Mouse (Mus musculus): ENCODE results near the gene Slc25a48. TPM values are rescaled to one million over a fixed set of nuclear protein-coding genes. Genes with fewer than 3 reads are reported as not detected.

Slc25a48 gene
- polyA plus RNA-seq, 1 experiment from 2014 or later: not detected

- Histone ChIP-seq H3K27me3 (no peaks in the 10 kb centered on the region), H3K4me3 (no peak overlapping the region), H3K36me3 (no peaks in the 10 kb centered on the region), H3K4me1 (replicated peaks) (peaks cover 13% of the 10 kb centered on the region), H3K27ac (replicated peaks) (no peak overlapping the region), H3K9me3 (no peaks in the 10 kb centered on the region), H3K4me2 (no peak overlapping the region), H3K9ac (no peak overlapping the region)
- no peak for ATAC-seq (ENCODE audit: low read depth)
- 94% methylated on average over 4 of the region's 4 CpGs for WGBS
Observed at GRCm38 (mm10) chr13:56461460-56461859, 23.3 kb downstream of the Slc25a48 start.

- Histone ChIP-seq H3K9ac (no peak overlapping the region), H3K9me3 (no peaks in the 10 kb centered on the region), H3K4me2 (no peak overlapping the region), H3K4me1 (replicated peaks) (peaks cover 6% of the 10 kb centered on the region), H3K27me3 (no peaks in the 10 kb centered on the region), H3K4me3 (no peak overlapping the region), H3K27ac (replicated peaks) (no peak overlapping the region), H3K36me3 (no peaks in the 10 kb centered on the region)
- WGBS: 85% methylated on average over 4 of the region's 4 CpGs
- no peak for ATAC-seq (ENCODE audit: low read depth)
Observed at GRCm38 (mm10) chr13:56462791-56463190, 24.6 kb downstream of the Slc25a48 start.

GRCm38 (mm10) chr13:56463261-56463660 lies 25.1 kb downstream of the Slc25a48 start:
- no peaks in the 10 kb centered on the region for H3K27me3 ChIP-seq
- ATAC-seq (ENCODE audit: low read depth): no peak
- no peak overlapping the region for H3K4me3 ChIP-seq
- no peak overlapping the region for H3K9ac ChIP-seq
- no peak overlapping the region for H3K27ac ChIP-seq (replicated peaks)
- no peaks in the 10 kb centered on the region for H3K9me3 ChIP-seq
- H3K4me1 ChIP-seq (replicated peaks): peaks cover 2% of the 10 kb centered on the region; the same call in 1 of the 2 replicates
- 82% methylated on average over 7 of the region's 7 CpGs for WGBS
- no peak overlapping the region for H3K4me2 ChIP-seq
- no peaks in the 10 kb centered on the region for H3K36me3 ChIP-seq

GRCm38 (mm10) chr13:56463750-56464149 lies 25.6 kb downstream of the Slc25a48 start:
- no peaks in the 10 kb centered on the region for H3K4me1 ChIP-seq (replicated peaks)
- H3K27ac ChIP-seq (replicated peaks): no peak overlapping the region
- H3K9me3 ChIP-seq: no peaks in the 10 kb centered on the region
- H3K27me3 ChIP-seq: no peaks in the 10 kb centered on the region
- no peak overlapping the region for H3K4me3 ChIP-seq
- H3K9ac ChIP-seq: no peak overlapping the region
- no peak for ATAC-seq (ENCODE audit: low read depth)
- 71% methylated on average over 6 of the region's 6 CpGs for WGBS
- H3K36me3 ChIP-seq: no peaks in the 10 kb centered on the region
- H3K4me2 ChIP-seq: no peak overlapping the region

DNA sequence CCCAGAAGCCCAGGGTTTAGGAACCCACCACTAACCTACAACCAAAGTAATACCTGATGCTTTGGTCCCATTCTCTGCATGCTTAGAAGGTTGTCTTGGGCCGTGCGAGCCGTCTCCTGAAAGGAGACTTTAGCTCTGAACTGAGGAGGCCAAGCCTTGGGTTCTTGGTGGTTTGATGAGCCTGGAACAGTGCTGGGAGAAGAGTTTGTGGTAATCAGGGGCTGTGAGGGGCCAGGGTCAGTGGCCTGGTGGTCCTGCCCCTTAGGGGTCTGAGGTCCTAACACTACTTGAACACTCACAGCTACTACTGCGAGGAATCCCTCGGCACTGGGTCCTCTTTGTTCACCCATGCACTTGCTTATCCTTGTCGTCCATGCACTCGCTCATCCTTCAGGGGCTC lies 29.6 kb downstream of the Slc25a48 start:
- no peak overlapping the region for H3K27ac ChIP-seq (replicated peaks)
- H3K4me1 ChIP-seq (replicated peaks): 0 out of 2 replicates have a peak, but pooled peaks cover 7% of the 10 kb centered on the region
- no peak overlapping the region for H3K9ac ChIP-seq
- H3K4me2 ChIP-seq: no peak overlapping the region
- H3K36me3 ChIP-seq: no peaks in the 10 kb centered on the region
- no peak overlapping the region for H3K4me3 ChIP-seq
- H3K27me3 ChIP-seq: no peaks in the 10 kb centered on the region; the same call in 1 of the 2 replicates
- ATAC-seq (ENCODE audit: low read depth): no peak
- 95% methylated on average over 7 of the region's 7 CpGs for WGBS
- no peaks in the 10 kb centered on the region for H3K9me3 ChIP-seq

DNA sequence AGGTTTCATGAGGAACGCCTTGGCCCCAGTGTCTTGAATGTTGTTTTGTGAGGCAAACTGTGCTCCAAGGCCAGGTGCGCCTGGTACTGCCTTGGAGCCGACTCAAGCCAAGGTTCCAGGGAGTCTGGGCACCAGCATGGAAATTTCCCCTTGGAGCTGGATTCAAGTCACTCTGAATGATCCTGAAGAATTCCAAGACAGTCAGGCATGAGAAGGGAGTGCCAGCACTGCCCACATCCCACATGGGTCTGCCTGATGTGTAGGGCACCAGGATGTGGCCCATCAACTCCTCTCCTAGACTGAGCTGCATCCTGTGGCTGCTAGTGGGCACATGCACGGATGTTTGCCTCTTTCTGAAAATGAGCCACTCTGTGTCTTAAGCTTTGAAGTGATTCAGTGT lies 30.4 kb downstream of the Slc25a48 start:
- no peaks in the 10 kb centered on the region; the same call in 1 of the 2 replicates for H3K27me3 ChIP-seq
- H3K4me3 ChIP-seq: no peak overlapping the region
- WGBS: 93% methylated on average over 4 of the region's 4 CpGs
- 0 out of 2 replicates have a peak, but pooled peaks cover 7% of the 10 kb centered on the region for H3K4me1 ChIP-seq (replicated peaks)
- H3K4me2 ChIP-seq: no peak overlapping the region
- no peak for ATAC-seq (ENCODE audit: low read depth)
- no peaks in the 10 kb centered on the region for H3K9me3 ChIP-seq
- no peaks in the 10 kb centered on the region for H3K36me3 ChIP-seq
- H3K27ac ChIP-seq (replicated peaks): no peak overlapping the region
- H3K9ac ChIP-seq: no peak overlapping the region

GRCm38 (mm10) chr13:56471211-56471610 lies 33.1 kb downstream of the Slc25a48 start:
- Histone ChIP-seq H3K4me2 (no peak overlapping the region), H3K27ac (replicated peaks) (no peak overlapping the region), H3K9ac (no peak overlapping the region), H3K36me3 (no peaks in the 10 kb centered on the region), H3K9me3 (no peaks in the 10 kb centered on the region), H3K27me3 (no peaks in the 10 kb centered on the region; the same call in 1 of the 2 replicates), H3K4me1 (replicated peaks) (0 out of 2 replicates have a peak, but pooled peaks cover 7% of the 10 kb centered on the region), H3K4me3 (no peak overlapping the region)
- no peak for ATAC-seq (ENCODE audit: low read depth)
- 93% methylated on average over 6 of the region's 6 CpGs for WGBS

- no peak overlapping the region for H3K4me2 ChIP-seq
- H3K27me3 ChIP-seq: no peaks in the 10 kb centered on the region; the same call in 1 of the 2 replicates
- H3K36me3 ChIP-seq: no peaks in the 10 kb centered on the region
- ATAC-seq (ENCODE audit: low read depth): no peak
- 0 out of 2 replicates have a peak, but pooled peaks cover 7% of the 10 kb centered on the region for H3K4me1 ChIP-seq (replicated peaks)
- H3K9ac ChIP-seq: no peak overlapping the region
- H3K27ac ChIP-seq (replicated peaks): no peak overlapping the region
- no peaks in the 10 kb centered on the region for H3K9me3 ChIP-seq
- 73% methylated on average over 9 of the region's 9 CpGs for WGBS
- no peak overlapping the region for H3K4me3 ChIP-seq
Observed at GRCm38 (mm10) chr13:56471951-56472350, 33.8 kb downstream of the Slc25a48 start.

GRCm38 (mm10) chr13:56472661-56473060 lies 34.5 kb downstream of the Slc25a48 start:
- Histone ChIP-seq H3K27me3 (no peaks in the 10 kb centered on the region; the same call in 1 of the 2 replicates), H3K4me2 (no peak overlapping the region), H3K27ac (replicated peaks) (no peak overlapping the region), H3K9ac (no peak overlapping the region), H3K9me3 (no peaks in the 10 kb centered on the region), H3K4me3 (no peak overlapping the region), H3K4me1 (replicated peaks) (0 out of 2 replicates have a peak, but pooled peaks cover 7% of the 10 kb centered on the region), H3K36me3 (no peaks in the 10 kb centered on the region)
- no peak for ATAC-seq (ENCODE audit: low read depth)
- WGBS: 92% methylated on average over 9 of the region's 9 CpGs

- WGBS: 25% methylated on average over 4 of the region's 4 CpGs
- no peak overlapping the region for H3K4me3 ChIP-seq
- peak; percentile 74 for ATAC-seq (ENCODE audit: low read depth)
Observed at GRCm38 (mm10) chr13:56475363-56475762, 37.2 kb downstream of the Slc25a48 start.

DNA sequence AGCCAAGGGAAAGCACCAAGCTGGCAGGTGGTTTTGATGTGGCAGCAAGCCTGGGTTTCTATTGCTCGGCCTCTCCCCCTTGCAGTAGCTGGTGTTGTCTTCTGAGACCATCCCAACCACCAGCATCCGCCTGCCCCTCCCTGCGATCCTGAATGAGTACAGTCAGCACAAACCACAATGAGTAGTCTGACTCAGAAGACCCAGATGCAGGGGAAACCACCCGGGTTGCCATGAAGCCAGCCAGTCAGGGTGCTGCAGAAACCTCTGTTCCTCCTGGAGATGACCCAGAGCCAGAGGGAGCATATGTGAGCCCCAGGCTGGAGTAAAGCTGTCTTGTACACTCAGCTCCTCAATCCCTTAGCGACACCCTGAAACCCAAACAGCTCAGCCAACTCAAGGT lies 38.6 kb downstream of the Slc25a48 start:
- no peak for ATAC-seq (ENCODE audit: low read depth)
- Histone ChIP-seq H3K27me3 (no peaks in the 10 kb centered on the region), H3K4me3 (no peak overlapping the region), H3K27ac (replicated peaks) (no peak overlapping the region), H3K9me3 (no peaks in the 10 kb centered on the region), H3K9ac (no peak overlapping the region), H3K36me3 (no peaks in the 10 kb centered on the region), H3K4me2 (no peak overlapping the region), H3K4me1 (replicated peaks) (no peaks in the 10 kb centered on the region)
- WGBS: 73% methylated on average over 5 of the region's 5 CpGs

More at GRCm38 (mm10) chr13:56475363-56475762, 37.2 kb downstream of the Slc25a48 start:
- H3K4me2 ChIP-seq: no peak overlapping the region; the same call in 1 of the 2 replicates
- no peak overlapping the region for H3K27ac ChIP-seq (replicated peaks)
- H3K9me3 ChIP-seq: no peaks in the 10 kb centered on the region
- no peaks in the 10 kb centered on the region for H3K27me3 ChIP-seq
- 0 out of 2 replicates have a peak, but pooled peaks cover 7% of the 10 kb centered on the region for H3K4me1 ChIP-seq (replicated peaks)
- no peaks in the 10 kb centered on the region for H3K36me3 ChIP-seq
- H3K9ac ChIP-seq: no peak overlapping the region

- no peaks in the 10 kb centered on the region for H3K4me1 ChIP-seq (replicated peaks)
- H3K4me2 ChIP-seq: no peak overlapping the region
- no peak overlapping the region for H3K9ac ChIP-seq
- no peak overlapping the region for H3K4me3 ChIP-seq
- H3K27me3 ChIP-seq: no peaks in the 10 kb centered on the region
- H3K27ac ChIP-seq (replicated peaks): no peak overlapping the region
- no peaks in the 10 kb centered on the region for H3K9me3 ChIP-seq
- no peaks in the 10 kb centered on the region for H3K36me3 ChIP-seq
- ATAC-seq (ENCODE audit: low read depth): no peak
- 70% methylated on average over 6 of the region's 6 CpGs for WGBS
Observed at GRCm38 (mm10) chr13:56477271-56477670, 39.1 kb downstream of the Slc25a48 start.

DNA sequence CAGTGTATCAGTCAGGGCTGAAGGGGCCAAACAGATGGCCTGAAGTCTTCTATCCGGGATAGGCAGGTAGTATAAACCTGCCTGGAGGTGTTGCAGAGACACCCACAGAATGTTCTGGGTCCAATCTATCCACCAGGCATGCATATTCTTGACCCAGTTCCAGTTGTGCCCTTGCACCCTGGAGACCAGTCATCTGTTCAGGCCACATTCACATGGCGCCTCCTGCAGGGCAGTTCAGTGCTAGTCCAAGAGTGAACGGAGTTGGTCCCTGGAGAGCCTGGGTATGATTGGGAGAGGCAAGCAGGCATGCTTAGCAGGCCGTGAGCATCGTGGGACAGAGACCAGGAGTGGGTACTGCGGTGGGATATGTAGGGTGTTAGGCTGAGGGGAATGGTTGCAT lies 39.9 kb downstream of the Slc25a48 start:
- H3K9ac ChIP-seq: no peak overlapping the region
- H3K4me1 ChIP-seq (replicated peaks): no peaks in the 10 kb centered on the region
- H3K4me2 ChIP-seq: no peak overlapping the region
- 86% methylated on average over 6 of the region's 6 CpGs for WGBS
- H3K4me3 ChIP-seq: no peak overlapping the region
- no peaks in the 10 kb centered on the region for H3K36me3 ChIP-seq
- ATAC-seq (ENCODE audit: low read depth): no peak
- no peaks in the 10 kb centered on the region for H3K9me3 ChIP-seq
- H3K27ac ChIP-seq (replicated peaks): no peak overlapping the region
- no peaks in the 10 kb centered on the region for H3K27me3 ChIP-seq

Measured in neural tube, embryonic 13.5 days (tissue).